Mouse (Mus musculus) layer of hippocampus, adult 2 months (tissue): Measurements from ENCODE around the gene Smad6. TPM values are rescaled to one million over a fixed set of nuclear protein-coding genes. Genes with fewer than 3 reads are reported as not detected.

Source experiments
- DNase-seq, 2 experiments: peaks; one replicate each; pipeline ENCODE4 v3.0.0; 2022; ENCODE audit warnings: low spot score in 2 of 2
- H3K27ac ChIP-seq: fragments of 200-600 bp; 2 replicates; pipeline ENCODE4 v1.8.1; 2022
- H3K4me3 ChIP-seq: fragments of 200-600 bp; 2 replicates; pipeline ENCODE4 v1.8.1; 2022; ENCODE audit warnings: mild to moderate bottlenecking
- CTCF ChIP-seq: fragments of 200-600 bp; conservative IDR thresholded peaks from 2 replicates; pipeline ENCODE4 v1.8.1; 2022; ENCODE audit warnings: antibody characterized with exemption, mild to moderate bottlenecking, moderate library complexity
- total RNA-seq, 2 experiments: library from RNA; stranded (reverse); gene quantifications; 2 replicates each; pipeline ENCODE4 v1.2.3; 2021

Smad6 gene
- total RNA-seq, 2 experiments from 2014 or later, result 2.1 to 2.3 TPM

DNA sequence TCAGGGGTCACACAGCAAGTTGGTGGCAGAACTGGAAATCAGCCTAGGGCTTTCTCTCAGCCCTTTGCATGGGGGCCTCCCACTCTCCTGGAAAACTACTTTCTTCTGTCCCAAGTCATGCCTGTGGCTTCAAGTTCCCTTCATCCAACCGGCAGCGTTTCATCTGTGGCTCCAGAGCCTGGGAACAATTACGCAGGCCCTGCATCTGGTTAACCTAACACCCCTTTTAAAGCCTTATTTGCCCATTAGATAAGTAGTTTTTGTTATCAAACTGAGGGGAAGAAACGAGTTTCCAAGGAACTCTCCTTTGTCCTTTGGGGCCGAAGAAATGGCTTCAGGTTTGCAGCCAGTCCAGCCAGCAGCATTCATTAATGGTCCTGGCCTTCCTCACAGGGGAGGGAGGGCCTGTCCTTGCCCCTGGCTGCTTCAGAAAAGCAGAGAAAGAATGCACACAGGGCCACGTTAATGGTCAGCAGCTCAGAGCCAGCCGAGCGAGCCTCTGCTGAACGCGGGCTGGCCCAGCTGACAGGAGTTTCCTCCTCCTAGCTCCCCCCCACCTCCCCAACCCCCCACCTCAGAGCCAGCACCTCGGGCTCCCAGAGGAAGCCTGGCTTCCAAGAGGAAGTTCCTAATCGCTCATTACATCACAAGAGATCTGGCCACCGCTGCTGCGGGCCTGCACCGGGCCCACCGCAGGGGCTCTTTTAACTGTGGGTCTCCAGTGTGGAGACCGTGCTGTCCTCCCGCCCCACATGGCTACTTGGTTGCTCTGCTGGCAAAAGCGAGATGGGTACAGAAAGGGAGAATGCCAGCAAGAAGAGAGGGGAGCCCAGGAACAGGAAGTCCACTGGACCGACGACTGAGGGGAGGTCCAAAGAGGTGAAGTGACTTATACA, 61.7 kb downstream of the Smad6 start:
- H3K27ac ChIP-seq, result peak overlapping the region; percentile 49; the same call in 1 of the 2 replicates
- no peak for DNase-seq
- TF ChIP-seq CTCF, result no peak
- no peak overlapping the region for H3K4me3 ChIP-seq

DNA sequence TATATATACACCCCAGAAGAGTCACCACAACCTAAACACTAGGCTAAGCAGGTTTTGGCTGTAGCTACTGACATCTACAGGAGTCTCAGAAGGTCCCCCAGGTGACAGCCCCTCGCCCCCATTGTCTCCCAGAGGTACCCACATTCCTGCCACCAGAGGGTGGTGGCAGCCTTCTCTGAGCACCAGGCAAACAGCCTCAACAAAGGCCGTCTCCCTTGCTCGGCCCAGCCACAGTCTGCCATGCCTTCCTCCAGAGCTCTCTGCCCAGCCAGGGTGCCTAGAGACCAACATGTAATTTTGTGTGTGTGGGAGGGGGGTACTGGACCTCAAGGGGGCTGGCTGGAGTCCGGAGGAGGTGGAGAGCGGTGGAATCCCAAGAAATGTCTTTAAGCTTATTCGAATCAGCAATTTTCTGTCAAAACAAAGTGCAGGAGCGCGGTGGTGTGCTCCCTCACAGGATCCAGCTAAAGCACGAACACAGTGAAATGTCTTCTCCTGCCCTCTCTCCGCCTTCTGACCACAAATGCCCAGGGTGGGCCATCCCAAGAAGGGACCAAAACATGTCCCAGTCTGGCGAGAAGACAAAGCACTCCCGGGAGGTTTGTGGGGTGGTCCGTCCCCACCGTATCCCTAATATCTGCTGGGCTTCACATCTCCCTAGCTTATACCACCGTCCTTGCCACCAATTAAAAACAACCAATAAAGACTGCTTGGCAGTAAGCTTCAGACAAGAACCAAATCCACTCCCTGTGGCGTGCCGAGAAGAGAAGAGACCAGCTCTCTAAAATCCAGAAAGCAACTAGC, 62.5 kb downstream of the Smad6 start:
- H3K27ac ChIP-seq, result peak overlapping the region; percentile 49; the same call in 1 of the 2 replicates
- H3K4me3 ChIP-seq, result no peak overlapping the region
- peak in 1 of 2 experiments; percentile 20 for DNase-seq
- peak; percentile 80 for TF ChIP-seq CTCF

DNA sequence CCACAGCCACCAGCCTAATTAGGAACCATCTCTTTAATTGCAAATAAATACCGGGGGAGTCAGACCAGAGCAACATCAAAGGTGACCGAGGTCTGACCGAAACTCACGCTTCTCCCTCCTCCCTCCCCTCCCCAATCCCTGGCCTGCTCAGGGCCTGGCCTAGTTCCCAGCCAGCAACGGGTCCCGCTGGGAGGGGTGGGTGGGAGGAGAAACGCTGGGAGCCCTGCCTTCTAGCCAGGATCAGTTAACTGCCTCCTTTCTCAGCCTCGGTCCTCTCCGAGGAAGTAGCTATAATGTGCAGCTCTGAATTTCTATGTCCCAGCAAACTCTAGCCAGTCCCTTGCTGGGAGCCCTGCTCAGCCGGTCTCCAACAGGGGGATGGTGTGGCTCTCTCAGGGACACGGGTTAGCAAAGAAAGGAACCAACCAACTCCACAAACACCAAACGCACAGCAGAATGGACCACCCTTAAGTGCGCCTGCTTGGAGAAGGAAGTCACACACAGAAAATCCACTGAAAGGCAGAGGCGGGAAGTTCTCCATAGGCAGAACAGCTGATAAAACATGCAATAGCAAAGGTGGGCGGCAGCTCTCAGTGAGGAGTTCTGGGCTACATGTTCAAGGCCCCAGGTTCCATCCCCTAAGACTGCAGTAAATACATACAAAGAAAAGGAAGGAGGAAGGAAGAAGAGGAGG, 63.4 kb downstream of the Smad6 start:
- DNase-seq, result no peak
- no peak overlapping the region for H3K27ac ChIP-seq
- H3K4me3 ChIP-seq, result no peak overlapping the region; the same call in 1 of the 2 replicates
- no peak for TF ChIP-seq CTCF

DNA sequence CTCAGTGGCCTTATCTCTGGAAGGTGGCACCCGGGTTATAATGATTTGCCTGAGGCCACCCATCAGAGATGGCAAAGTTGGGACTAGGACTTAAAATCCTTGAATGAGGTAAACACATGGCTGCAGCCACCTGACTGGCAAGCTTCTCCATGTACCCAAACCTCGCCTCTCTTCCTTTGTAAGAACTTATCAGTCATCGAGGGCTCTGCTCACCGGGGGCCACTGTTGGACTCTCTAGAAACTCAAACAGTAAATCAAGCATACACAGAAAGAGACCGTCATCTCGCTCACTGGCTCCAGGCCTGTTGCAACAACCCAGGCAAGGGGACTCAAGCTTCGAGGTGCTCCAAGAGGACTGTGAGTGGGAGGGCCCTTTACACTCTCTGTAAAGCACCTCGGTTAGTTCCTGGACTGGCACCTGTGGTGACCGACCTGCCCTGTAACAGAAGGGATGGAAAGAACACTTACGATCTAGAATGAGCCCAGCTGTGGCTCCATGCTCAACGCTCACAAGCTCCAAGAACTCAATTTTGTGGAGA, 64.1 kb downstream of the Smad6 start:
- TF ChIP-seq CTCF, result no peak
- Histone ChIP-seq H3K27ac (no peak overlapping the region), H3K4me3 (no peak overlapping the region)
- DNase-seq, result no peak

DNA sequence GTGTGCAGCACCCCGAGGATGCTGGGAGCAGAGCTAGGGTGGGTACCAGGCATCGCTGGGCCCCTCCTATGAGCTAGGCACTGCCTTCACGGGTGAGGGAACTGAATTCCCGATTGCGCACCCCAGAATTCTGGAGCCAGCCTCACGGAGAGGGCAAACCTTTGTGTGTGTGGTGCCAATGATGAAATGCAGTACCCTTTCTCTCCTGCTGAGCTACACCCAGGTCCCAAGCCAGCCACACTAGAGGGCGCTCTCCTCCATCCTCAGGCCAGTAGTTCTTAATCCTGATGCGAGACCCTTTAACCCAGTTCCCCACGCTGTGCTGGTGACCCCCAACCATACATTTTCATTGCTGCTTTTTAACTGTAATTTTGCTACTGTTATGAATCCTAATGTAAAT, 65.8 kb downstream of the Smad6 start:
- peak; percentile 98 for TF ChIP-seq CTCF
- Histone ChIP-seq H3K4me3 (no peak overlapping the region), H3K27ac (no peak overlapping the region)
- peak; percentile 48 to 78 for DNase-seq

DNA sequence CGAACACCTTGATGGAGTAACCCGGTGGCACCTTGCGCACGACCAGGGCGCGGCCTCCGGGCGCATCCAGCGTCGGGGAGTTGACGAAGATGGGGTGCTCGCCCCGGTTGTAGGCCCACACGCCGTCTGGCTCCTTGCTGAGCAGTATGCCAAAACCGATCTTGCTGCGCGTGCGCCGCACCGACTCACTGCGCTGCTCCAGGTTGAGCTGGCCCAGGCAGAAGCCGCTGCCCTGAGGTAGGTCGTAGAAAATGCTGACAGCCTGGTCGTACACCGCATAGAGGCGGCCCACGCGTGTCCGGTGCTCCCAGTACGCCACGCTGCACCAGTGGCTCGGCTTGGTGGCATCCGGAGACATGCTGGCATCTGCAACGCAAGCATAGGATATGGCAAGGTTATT, 68.2 kb downstream of the Smad6 start:
- peak; percentile 32 to 33 for DNase-seq
- H3K4me3 ChIP-seq, result peak overlapping the region; percentile 41
- no peak for TF ChIP-seq CTCF
- peak overlapping the region; percentile 73 for H3K27ac ChIP-seq

DNA sequence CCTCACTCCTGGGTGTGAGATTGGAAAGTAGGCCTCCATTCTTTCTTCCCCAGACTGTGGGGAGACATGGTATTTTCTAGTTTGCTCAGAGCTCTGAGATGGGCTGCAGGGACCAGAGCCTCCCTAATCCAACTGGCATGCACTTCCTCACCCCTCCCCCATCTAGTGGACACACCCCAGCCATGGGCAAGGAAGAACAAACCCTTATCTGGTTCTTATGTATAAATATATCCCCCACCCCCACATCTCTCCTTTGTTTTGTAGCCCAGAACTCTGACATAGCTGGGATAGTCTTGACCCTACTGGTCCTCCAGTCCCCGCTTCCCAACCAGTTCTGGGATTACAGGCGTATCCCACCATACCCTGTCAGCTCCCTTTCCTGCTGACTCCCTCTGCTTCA, 69.3 kb downstream of the Smad6 start:
- Histone ChIP-seq H3K4me3 (no peak overlapping the region), H3K27ac (no peak overlapping the region)
- DNase-seq, result no peak
- no peak for TF ChIP-seq CTCF

DNA sequence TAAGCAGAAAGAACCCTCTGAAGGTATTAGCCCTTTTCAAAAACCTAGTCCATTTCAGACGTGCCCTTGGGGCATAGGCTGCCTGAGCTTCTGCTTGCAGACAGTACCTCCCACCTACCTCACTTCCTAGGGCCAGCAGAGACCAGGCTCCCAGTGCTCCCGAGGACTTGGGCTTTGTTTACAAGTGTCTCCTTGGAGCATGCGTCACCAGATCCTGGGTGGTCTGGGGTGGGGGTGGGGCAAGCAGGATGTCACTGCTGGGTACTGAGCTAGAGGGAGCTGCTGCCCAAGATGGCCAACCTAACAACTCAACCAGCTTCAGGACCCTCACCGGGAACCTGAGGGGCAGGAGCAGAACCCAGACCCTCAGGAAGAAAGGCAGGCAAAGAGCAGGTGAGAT, 71.5 kb downstream of the Smad6 start:
- Histone ChIP-seq H3K4me3 (no peak overlapping the region), H3K27ac (no peak overlapping the region)
- TF ChIP-seq CTCF, result no peak
- DNase-seq, result no peak

DNA sequence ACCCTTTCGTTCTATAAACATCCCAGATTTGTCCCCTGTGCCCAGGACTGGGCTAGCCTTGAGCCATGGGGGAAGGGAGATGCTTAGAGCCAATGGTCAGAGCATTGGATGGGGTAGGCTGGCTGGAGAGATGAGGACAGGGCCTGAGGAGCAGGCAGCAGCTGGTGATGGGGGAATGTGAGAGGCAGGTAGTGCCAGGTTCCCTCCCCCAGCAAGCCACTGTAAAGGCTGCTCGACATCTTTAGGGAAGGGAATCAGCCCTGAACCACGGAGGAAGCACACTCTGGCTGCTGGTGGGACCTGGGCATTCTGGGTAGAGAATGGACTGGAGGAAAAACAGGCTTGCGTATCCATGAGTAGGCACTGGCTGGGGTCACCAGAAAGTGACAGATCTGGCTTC, 72.5 kb downstream of the Smad6 start:
- H3K27ac ChIP-seq, result no peak overlapping the region
- DNase-seq, result no peak
- H3K4me3 ChIP-seq, result no peak overlapping the region
- TF ChIP-seq CTCF, result no peak

DNA sequence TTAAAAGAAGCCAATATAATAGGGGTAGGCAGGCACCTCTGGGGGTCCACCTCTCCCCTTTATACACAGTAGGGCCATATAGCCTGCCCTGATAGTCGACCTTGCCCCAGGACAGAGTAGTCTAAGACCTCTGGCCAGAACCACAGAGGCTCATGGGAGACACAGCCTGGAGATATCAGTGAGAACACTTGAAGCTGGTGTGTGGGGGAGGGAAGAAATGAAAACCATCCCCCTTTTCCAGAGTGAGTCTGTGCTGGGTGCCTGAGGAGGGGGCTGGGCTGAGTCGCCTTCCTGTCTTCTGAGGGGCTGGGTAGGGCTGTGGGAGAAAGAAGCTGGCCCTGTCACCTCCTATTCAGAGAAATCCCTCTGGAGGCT, 79.3 kb downstream of the Smad6 start:
- Histone ChIP-seq H3K4me3 (no peak overlapping the region), H3K27ac (no peak overlapping the region)
- TF ChIP-seq CTCF, result no peak
- no peak for DNase-seq

DNA sequence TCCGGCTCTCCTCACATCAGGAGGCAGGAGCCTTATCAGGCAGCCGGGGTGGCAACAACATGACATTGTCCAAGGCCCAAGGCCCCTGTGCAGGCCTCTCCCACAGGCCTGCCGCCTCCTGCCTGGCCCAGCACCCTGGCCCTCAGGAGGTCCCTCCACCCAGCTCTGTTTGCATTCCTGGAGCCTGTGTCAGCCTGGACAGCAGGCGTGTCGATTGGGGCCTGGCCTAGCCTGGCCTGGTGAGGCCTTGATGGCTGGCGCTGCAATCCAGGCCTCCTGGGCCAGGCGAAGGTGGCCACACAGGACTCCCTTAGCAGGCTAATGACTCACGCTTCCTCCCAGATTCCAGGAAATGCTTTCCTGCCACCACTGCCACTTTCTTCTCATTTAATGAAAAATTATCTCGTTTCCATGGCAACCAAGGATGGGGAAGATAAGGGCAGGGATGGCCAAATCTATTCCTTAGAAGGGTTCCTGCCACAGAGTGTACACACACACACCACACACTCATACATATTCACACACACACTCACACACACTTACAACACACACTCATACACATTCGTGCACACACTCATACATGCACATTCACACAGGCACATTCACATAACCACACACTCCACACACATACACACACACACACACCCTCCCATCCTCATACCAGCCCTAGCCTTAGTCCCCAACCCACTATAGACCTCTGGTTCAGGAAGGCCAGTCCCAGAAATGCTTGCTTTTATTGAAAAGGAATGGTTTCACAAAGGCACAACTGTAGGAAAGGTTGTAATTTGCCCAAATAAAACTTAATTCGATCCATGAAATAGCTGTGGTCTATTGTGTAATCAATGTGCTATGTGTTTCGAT, 79.9 kb downstream of the Smad6 start:
- DNase-seq, result peak in 1 of 2 experiments; percentile 39
- no peak overlapping the region for H3K4me3 ChIP-seq
- no peak for TF ChIP-seq CTCF
- peak overlapping the region; percentile 51; the same call in 1 of the 2 replicates for H3K27ac ChIP-seq

DNA sequence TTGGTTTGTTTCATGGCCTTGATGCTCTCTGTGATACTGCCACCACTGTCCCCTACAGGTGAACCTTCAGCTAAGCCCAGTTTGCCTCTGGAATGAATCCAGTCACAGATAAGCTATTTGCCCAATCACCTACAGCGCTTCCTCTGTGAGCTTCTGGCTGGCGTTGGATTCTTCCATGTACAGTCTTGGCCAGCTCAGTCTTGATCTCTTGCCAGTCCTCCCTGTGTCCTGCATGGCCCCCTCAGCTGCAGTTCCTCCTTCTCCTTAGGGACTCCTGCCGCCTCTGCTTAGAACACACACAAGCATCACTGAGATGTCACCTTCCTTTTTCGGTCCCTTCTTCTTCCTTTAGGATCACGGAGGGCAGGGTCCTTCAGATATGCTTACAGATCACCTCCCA, 85.6 kb downstream of the Smad6 start:
- no peak overlapping the region for H3K4me3 ChIP-seq
- TF ChIP-seq CTCF, result no peak
- H3K27ac ChIP-seq, result no peak overlapping the region
- no peak for DNase-seq
